Mouse (Mus musculus) forebrain, postnatal 0 days (tissue): ENCODE results near the gene A930004D18Rik. TPM values are rescaled to one million over a fixed set of nuclear protein-coding genes. Genes with fewer than 3 reads are reported as not detected.

ENCODE experiments used
- ATAC-seq: fragments of 200-750 bp; cut with Nextera tagmentation; 2 replicates; pipeline ENCODE4 v1.8.0; 2017; ENCODE audit warnings: mild to moderate bottlenecking, moderate library complexity
- DNase-seq: peaks from one replicate; pipeline ENCODE4 v3.0.0-alpha.2; 2015
- H3K27ac ChIP-seq: fragments of 300-500 bp; sonication (generic); 2 replicates; pipeline ENCODE4 v1.5.1; 2014; ENCODE audit warnings: low read depth, mild to moderate bottlenecking, antibody characterized with exemption, low read length, moderate library complexity, mixed read lengths
- H3K27me3 ChIP-seq: fragments of 300-500 bp; sonication (generic); 2 replicates; pipeline ENCODE4 v1.6.1; 2014; ENCODE audit warnings: mild to moderate bottlenecking, low read length, mixed read lengths; ENCODE audit not compliant: insufficient read depth
- H3K36me3 ChIP-seq: fragments of 300-500 bp; sonication (generic); 2 replicates; pipeline ENCODE4 v1.6.1; 2014; ENCODE audit warnings: mild to moderate bottlenecking, moderate library complexity; ENCODE audit not compliant: insufficient read depth
- H3K4me1 ChIP-seq: fragments of 300-500 bp; sonication (generic); 2 replicates; pipeline ENCODE4 v1.6.1; 2014; ENCODE audit warnings: antibody characterized with exemption; ENCODE audit not compliant: insufficient read depth
- H3K4me2 ChIP-seq: fragments of 300-500 bp; sonication (generic); 2 replicates; pipeline ENCODE4 v1.6.1; 2014; ENCODE audit warnings: low read depth, mild to moderate bottlenecking, moderate library complexity
- H3K4me3 ChIP-seq: fragments of 300-500 bp; sonication (generic); 2 replicates; pipeline ENCODE4 v1.5.1; 2014; ENCODE audit warnings: low read depth, low read length, mixed read lengths
- H3K9ac ChIP-seq: fragments of 300-500 bp; sonication (generic); 2 replicates; pipeline ENCODE4 v1.6.1; 2014; ENCODE audit warnings: mild to moderate bottlenecking
- H3K9me3 ChIP-seq: fragments of 300-500 bp; sonication (generic); 2 replicates; pipeline ENCODE4 v1.6.1; 2016; ENCODE audit warnings: low read length
- CTCF ChIP-seq: sonication (generic); IDR thresholded peaks from 2 replicates; pipeline ENCODE4 v1.5.1; 2016; ENCODE audit warnings: antibody characterized with exemption, control low read depth, low read depth
- WGBS: fragments of 180-500 bp; shearing (Covaris S2); extraction: QIAGEN DNeasy Blood & Tissue Kit; methylation state at CpG from one replicate; pipeline ENCODE4 v1.1.7; 2014; 5-methylcytosine and 5-hydroxymethylcytosine counted together
- polyA plus RNA-seq: library from polyadenylated mRNA; unstranded; fragments of >200 nt; fragmentation: Nextera tagmentation; extraction: Ambion mirVana; gene quantifications from 2 replicates; pipeline ENCODE4 v1.2.1, GENCODE M21; 2015
- total RNA-seq: library from RNA; depleted of rRNA; stranded (reverse); fragments of >200 nt; gene quantifications from 2 replicates; pipeline ENCODE4 v1.2.3, GENCODE M21; 2014

A930004D18Rik gene
- total and polyA plus RNA-seq, 2 experiments from 2014 or later, result 3.5 to 10.1 TPM

GRCm38 (mm10) chr2:18053243-18053950 is 15.9 kb upstream of the A930004D18Rik start:
- TF ChIP-seq CTCF, result no peak
- Histone ChIP-seq H3K27ac (no peak overlapping the region), H3K4me1 (peaks cover 10% of the 10 kb centered on the region), H3K27me3 (no peaks in the 10 kb centered on the region), H3K36me3 (no peaks in the 10 kb centered on the region), H3K4me2 (no peak overlapping the region), H3K9me3 (no peaks in the 10 kb centered on the region), H3K9ac (no peak overlapping the region), H3K4me3 (no peak overlapping the region)
- no peak for ATAC-seq
- peak; percentile 14 for DNase-seq
- 40% methylated on average over 1 of the region's 1 CpGs for WGBS

DNA sequence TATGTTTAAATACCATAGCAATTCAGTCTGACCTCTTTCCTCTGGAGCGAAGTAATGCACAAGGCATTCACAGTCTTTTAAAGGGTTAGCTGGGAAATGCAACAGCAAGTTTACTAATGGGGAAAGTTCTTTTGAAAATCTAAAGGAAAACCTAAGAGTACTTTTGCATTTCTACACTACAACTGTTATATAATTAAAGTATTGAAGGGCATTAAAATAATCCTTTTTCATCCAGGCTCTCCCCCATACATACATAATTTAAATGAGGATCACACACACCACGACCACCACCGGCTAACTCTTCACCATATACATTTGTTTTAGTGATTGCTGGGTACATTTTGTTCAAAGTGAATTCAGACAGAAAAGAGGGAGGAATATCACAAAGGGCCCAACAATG is 15.0 kb upstream of the A930004D18Rik start:
- no peak for DNase-seq
- no peaks in the 10 kb centered on the region for H3K36me3 ChIP-seq
- TF ChIP-seq CTCF, result no peak
- H3K4me1 ChIP-seq, result peaks cover 10% of the 10 kb centered on the region
- 55% methylated on average over 3 of the region's 3 CpGs for WGBS
- no peak overlapping the region for H3K4me3 ChIP-seq
- no peaks in the 10 kb centered on the region for H3K27me3 ChIP-seq
- H3K9ac ChIP-seq, result no peak overlapping the region
- H3K27ac ChIP-seq, result no peak overlapping the region
- no peak for ATAC-seq
- H3K9me3 ChIP-seq, result no peaks in the 10 kb centered on the region
- no peak overlapping the region for H3K4me2 ChIP-seq

DNA sequence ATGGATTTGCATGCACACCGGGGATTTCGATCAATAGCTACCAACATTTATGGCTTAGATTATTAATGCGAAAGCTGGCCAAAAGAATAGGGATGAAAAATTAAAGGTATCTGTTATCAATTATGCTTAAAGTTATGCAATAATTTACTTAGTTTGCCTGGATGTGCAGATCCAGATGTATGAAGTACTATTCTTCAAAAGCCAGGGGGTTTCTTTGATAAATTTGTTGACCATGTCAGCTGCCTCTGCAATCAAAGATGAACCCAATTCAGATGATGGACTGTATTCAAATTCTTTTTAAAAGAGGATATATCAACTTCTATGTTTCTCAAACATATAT is 14.3 kb upstream of the A930004D18Rik start:
- no peak for TF ChIP-seq CTCF
- no peak overlapping the region for H3K4me3 ChIP-seq
- no peak for DNase-seq
- no peaks in the 10 kb centered on the region for H3K9me3 ChIP-seq
- no peak overlapping the region for H3K9ac ChIP-seq
- no peak overlapping the region for H3K27ac ChIP-seq
- H3K27me3 ChIP-seq, result no peaks in the 10 kb centered on the region
- WGBS, result 47% methylated on average over 3 of the region's 3 CpGs
- no peak for ATAC-seq
- H3K4me1 ChIP-seq, result peaks cover 10% of the 10 kb centered on the region
- H3K4me2 ChIP-seq, result no peak overlapping the region
- no peaks in the 10 kb centered on the region for H3K36me3 ChIP-seq

DNA sequence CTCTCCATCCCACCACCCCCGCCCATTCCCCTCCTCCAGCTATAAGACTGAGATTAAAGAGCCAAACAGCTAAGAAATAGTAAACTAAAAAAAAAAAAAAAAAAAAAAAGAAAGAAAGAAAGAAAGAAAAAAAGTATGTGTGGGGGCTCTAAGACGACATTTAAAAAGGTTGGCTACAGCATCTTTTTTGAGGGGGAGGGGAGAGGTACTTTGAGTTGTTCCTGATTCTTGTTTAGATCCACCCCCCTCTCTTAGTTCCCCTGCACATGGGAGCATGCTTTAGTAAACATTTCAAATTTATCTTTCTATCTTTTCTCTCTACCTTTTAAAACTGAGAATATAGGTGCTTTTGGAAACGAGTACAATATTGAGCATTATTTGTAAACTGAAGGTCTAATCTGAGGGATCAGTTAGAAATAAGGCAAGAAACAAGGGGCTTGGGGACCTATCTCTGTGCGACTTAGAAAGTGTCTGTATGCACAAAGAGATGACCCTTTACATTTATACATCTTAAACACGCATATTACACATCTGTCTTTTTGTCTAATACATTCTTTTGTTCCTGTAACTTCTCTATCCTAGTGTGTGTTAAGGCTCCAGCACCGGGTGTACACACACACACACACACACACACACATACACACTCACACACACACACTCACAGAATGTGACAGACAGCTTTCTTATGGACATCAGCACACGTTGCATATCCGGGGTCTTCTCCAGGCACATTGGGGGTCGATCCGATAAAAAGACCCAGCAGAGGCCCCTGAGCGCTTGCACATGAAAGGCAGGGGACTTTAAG is 13.7 kb upstream of the A930004D18Rik start:
- Histone ChIP-seq H3K27me3 (no peaks in the 10 kb centered on the region), H3K4me3 (peak overlapping the region; percentile 7), H3K9ac (peak overlapping the region; percentile 26; the same call in 1 of the 2 replicates), H3K36me3 (no peaks in the 10 kb centered on the region), H3K27ac (no peak overlapping the region), H3K4me1 (peaks cover 10% of the 10 kb centered on the region), H3K4me2 (peak overlapping the region; percentile 83), H3K9me3 (no peaks in the 10 kb centered on the region)
- WGBS, result 24% methylated on average over 11 of the region's 11 CpGs
- no peak for ATAC-seq
- DNase-seq, result peak; percentile 49
- no peak for TF ChIP-seq CTCF

DNA sequence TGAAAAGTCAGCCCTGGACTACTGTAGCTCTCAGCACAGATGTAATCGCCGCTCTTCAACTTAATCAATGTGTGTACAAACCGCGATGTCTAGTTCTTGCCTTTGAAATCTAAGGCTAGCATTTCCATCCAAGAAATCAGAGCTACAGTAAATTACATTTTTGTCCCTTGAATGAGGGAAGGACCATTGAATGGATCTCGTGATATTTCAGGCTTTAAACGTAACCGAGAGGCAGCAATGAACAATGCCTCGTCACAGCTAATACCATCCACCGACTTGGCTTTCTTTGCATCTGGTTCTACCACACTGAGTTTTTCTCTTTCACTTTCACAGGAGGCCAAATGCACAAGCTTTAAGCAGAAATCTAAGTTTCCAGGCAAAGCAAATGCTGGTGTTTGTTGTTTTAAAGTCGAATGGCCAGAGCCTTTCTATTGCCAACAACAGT is 13.0 kb upstream of the A930004D18Rik start:
- Histone ChIP-seq H3K9ac (peak overlapping the region; percentile 26; the same call in 1 of the 2 replicates), H3K4me3 (peak overlapping the region; percentile 7), H3K27me3 (no peaks in the 10 kb centered on the region), H3K4me1 (peaks cover 10% of the 10 kb centered on the region), H3K27ac (no peak overlapping the region), H3K9me3 (no peaks in the 10 kb centered on the region), H3K36me3 (no peaks in the 10 kb centered on the region), H3K4me2 (peak overlapping the region; percentile 83)
- ATAC-seq, result no peak
- peak; percentile 73 for DNase-seq
- no peak for TF ChIP-seq CTCF
- 12% methylated on average over 10 of the region's 10 CpGs for WGBS

DNA sequence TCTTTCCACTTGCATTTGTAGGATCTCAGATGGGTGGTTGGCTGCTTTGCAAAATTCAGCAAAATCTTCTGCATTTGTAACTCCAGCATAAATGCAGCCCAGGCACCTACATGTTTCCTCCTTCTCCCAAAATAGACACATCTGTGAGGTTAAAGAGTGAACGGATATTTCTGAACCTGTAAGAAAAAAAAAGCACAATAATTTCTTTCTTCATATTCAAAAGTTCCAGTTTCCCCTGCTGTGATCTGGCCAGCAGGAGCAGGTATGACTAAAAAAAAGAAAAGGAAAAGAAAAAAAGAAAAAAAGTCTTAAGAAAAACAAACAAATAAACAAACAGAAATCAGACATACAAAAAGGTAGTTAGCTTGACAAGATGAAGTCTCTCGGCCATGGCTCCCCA is 12.5 kb upstream of the A930004D18Rik start:
- DNase-seq, result no peak
- Histone ChIP-seq H3K4me3 (peak overlapping the region; percentile 77), H3K9ac (0 out of 2 replicates have a peak overlapping the region, but pooled peaks have one; percentile 97)

More for the DNA sequence above, 12.5 kb upstream of the A930004D18Rik start:
- H3K27ac ChIP-seq, result peak overlapping the region; percentile 96; the same call in 1 of the 2 replicates
- H3K27me3 ChIP-seq, result no peaks in the 10 kb centered on the region
- peaks cover 10% of the 10 kb centered on the region for H3K4me1 ChIP-seq
- peak overlapping the region; percentile 83 for H3K4me2 ChIP-seq
- 16% methylated on average over 2 of the region's 2 CpGs for WGBS
- no peaks in the 10 kb centered on the region for H3K36me3 ChIP-seq
- no peak for TF ChIP-seq CTCF
- no peak for ATAC-seq
- no peaks in the 10 kb centered on the region for H3K9me3 ChIP-seq
